Mouse (Mus musculus) lung, postnatal 25 days (tissue): Measurements from ENCODE around the gene Zbtb16.
A peak's percentile ranks its signal among the peaks of the same experiment; 100 is the strongest.

Experiments
- DNase-seq: peaks from one replicate; pipeline ENCODE4 v3.0.0; 2022; ENCODE audit warnings: low spot score

The Zbtb16 gene

DNA sequence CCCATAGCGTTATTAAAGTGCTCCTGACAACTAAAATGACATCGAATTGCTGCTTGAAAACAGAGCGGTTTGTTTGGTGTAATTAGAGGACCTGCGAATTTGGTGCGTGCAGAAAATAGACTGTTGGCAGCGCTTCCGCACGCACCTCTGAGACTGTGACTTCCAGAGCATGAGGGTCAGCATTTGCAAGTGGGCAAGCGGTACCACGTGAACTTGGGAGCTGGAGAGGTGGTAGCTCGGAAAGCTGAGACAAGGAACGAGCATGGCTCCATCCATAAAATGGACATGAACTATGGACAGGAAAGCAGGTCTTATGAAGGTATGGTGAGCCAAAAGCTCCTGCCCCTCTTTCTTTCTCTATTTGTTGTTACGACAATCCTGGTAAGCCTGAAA lies 107.3 kb downstream of the Zbtb16 start:
- no peak for DNase-seq

DNA sequence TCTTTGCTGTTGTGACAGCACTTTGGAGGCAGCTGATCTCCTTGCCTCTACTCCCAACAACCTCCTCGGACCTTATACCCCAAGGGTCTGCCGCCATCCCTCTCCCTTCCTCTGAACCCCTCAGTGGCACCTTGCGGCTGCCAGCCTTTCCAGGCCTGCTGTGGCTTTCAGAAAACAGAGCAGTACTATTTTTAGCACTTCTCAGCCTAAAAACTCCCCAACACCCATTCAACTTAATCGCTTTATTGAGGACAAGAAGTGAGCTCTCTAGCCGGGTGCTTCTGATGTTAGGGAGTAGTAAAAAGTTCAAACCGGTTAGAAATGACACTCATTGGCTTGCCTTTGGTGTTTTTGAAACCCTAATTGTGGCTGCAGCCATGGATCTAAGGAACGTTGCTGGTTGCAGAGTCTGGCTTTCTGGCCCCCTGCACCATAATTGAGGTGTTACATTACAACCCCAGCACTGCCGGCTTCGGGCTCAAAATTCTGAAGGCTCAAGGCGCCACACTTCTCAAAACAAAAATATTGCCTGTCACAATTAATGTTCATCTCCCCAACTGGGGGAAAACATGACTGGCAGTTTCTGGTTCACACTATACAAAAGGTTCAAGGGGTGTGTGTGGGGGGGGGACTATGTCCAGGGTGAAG lies 107.8 kb downstream of the Zbtb16 start:
- no peak for DNase-seq

DNA sequence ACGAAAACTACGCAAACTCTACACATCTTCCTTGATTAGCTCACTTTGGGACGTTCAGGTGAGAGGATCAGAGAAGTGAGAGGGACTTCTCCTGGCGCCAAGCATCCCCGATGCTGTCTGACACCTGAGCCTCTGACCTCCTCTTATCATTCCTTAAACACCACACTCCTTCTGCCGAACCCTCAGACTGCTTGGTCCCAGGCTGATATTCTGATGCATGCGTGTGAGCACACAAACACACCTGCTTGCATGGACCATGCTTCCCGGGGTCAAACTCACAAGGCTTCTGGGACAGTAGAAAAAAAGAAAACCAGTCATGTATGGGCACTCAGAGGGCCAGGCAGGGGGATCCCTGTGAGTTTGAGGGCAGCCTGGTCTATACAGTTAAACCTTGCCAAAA lies 109.7 kb downstream of the Zbtb16 start:
- DNase-seq: no peak

DNA sequence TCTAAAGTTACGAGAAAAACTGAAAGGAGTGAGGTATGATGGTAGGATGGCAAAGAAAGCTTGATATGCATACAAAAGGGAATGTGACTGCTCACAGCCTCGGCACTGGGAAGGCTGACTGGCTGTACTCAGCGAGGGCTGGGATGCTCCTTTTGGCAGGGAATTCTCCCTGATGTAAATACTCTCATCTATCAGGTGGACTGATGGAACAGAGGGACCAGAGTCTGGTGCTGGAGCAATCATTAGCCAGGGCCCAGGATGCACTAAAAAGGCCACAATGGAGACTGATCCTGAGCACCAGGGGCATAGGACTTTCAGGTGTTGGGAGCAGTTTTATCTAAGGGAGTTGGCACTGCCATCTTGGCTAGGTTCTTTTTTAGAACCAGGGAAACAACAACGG lies 110.1 kb downstream of the Zbtb16 start:
- no peak for DNase-seq

DNA sequence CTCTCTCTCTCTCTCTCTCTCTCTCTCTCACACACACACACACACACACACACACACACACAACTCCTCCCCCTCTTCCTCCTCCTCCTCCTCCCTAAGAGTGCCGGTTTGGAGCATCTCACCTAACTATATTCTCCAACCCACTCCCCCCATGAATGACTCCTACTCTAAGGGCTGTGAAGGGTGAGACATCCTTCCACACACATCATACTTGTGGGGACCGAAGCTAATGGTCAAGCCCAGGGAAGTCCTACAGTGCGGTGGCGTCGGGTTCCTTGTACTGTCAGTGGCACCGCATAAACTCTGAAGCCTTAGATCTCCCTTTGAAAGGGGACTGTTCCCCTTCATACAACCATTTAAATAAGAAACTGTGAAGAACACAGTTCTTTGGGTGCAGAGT lies 110.9 kb downstream of the Zbtb16 start:
- DNase-seq: no peak

DNA sequence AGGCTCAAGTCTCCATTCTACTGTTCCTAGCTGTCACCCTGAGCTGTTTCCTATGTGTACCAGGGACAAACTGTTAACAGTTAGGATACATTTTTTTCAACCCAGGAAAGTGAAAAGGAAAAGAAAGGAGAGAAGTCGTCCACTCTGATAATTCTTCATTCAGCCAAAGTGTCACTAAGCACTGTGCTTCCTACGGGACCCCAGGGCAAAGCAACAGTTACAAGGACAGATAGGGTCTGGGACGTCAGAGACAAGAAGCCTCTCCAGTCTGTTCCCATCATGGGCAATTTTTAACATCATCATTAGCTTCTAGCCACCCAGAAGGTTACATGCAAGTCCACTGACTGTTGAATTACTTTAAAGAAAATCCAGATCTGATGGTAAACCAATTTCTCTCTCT lies 111.3 kb downstream of the Zbtb16 start:
- DNase-seq: no peak

DNA sequence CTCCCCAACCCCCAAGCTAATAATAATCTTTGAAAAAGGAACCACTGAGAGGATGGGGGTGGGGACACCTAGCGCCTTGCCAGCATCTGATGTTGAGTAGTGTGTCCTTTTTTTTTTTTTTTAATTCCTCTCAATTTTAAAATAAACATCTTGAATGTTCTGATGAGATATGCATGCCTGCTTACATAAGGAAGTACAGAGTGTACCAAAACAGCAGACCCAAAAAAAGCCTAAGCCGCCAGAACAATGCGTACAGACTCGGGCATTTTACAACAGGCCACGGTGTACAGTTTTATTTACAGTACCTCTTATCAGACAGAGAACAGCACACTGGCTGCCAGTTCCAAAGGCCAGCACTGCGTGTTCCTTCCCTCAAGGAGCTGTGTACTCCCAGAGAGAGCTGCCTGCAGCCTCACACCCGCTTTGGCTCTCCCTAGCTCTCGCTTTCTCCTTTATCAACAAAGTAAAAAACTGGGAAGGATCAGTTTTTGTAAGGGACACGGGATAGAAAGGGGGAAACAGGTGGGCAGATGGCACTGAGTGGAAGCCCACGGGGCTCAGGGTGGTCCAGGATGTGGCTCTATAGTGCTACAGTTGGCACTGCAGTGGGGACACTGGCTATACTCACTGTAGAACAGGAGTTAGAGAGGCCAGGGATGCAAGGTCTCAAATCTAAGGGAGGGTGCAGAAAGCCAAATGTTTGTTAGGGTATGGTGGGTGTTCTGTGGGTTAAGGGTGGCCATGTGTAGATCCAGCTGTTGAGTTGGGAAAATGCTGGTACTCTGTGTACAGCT lies 112.3 kb downstream of the Zbtb16 start:
- peak; percentile 97 for DNase-seq

DNA sequence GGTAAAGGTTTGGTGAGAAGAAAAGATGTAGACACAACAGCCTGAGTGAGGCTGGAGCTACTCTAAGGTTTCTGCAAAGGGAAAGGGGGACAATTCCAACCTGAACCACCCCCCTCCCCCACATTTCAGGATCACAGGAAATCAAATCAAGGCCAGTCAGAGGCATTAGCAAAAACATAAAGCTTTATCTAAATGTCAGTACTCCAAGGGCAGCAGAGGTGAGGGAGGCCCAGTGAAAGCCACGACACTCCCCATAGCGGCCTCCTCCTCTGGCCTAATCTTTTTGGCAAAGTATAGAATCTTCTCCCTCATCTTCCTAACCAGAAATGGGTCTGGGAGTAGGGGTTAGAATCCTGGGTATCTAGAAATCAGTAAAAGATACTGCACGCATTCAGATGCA lies 113.0 kb downstream of the Zbtb16 start:
- no peak for DNase-seq

DNA sequence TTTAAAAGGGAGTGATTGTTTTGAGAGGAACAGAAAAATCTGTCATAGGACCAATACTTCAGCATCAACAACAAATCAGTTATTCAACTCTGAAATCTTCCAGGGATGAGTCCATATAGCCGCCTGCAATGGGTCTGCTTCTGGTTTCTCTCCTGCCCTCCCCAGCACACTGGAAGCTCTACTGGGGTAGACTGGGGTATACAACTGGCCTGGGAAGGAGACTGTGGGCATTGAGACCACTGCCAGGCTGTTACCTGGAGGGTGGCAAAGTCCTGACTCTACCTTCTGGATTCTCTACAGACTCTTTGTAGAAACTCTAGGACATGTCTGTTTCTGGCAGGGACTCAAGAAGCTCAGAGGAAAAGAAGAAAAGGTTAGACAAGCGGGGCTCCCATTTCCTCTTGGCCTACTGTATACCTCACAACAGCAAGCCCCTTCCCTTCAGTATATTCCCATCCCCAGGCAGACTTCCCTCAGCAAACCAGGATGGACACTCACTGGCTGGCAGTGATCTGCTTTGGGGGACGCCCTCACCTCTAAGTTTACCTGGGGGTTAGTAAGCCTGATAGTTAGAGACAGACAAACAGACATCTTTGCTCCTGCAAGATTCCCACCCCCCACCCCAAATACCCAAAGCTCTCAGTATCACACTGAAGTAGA lies 113.6 kb downstream of the Zbtb16 start:
- no peak for DNase-seq

DNA sequence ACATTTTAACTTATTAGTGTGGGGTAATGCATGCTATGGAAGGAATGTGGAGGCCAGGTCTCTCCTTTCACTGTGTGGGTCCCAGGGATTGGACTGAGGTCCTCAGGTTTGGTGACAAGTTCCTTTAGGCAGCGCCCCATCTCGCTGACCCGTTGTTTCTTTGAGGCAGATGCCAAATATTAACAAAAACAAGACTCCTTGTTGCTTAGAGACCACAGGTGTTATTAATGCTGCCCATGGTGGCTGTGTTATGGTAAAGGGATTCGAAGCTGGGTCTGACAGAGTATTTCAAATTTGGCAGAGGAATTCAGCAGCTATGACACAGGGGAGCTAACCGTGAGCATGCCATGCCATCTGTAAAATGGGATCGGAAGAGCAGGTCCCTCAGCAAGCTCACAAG lies 114.4 kb downstream of the Zbtb16 start:
- no peak for DNase-seq

DNA sequence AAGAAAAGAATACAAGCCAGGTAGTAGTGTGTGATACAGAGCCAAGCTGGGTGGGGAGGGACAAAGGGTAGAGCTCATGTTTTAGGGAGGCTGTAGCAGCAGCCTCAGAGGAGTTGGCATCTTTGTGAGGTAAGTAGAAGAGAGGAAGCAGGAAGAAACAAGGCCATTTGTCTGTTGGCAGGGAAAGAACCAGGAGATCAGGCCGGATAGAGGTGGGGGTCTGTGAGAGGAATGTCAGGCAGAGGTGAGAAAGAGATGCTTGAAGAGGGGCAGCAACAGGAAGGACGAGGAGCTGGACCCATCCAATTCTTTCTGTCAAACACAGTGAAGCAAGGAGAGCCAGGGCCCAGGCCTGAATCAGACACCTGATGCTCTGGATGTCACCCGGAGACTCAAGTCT lies 114.8 kb downstream of the Zbtb16 start:
- no peak for DNase-seq

DNA sequence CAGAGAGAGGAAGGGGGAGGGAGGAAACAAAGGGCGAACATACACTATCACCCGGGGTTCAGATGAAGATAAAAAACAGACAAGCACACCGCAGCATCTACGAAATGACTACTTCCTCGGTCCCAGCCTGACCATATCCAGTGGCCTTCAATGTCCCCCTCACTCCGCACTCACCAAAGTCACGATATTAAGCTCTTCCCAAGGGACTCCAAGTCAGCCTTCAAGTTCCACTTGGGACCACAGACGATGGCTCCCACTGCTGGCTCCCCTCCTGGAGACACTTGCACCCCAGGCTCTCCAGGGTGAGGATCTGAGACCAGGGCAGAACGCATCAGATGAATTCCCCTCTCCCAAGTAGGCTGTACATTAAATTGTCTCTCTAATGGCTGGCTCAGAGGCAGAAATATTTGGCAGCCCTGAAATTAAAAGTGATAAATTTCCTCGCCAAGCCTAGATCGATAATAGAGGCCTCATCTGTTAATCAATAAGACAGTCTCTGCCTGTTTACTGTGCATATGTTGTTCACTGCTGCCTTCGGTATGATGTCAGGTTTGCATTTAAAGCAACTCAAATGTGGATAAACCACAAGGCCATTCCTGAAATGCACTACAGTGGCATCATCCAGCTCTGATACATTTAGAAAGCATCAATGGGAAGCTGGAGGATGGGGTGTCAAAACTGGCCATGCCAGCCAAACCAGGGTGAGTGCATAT lies 115.6 kb downstream of the Zbtb16 start:
- no peak for DNase-seq

DNA sequence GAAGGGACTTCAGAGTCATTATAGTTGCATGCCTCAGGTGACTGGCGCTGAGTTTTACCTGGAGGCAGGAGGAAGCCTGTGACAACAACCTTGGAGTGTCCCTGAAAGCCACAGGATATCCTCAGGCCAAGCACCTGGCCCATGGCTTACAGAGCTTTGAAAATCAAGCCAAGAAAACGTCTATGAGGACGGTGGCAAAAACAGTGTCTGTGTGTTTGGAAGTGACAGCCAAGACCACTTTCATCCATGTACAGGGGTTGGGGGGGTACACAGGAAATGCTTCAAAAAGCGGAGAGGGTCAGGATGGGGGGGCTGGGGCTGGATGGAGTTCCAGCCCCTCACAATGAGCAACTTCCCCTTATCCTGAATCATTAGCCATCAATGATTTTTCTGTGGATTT lies 116.4 kb downstream of the Zbtb16 start:
- DNase-seq: no peak

DNA sequence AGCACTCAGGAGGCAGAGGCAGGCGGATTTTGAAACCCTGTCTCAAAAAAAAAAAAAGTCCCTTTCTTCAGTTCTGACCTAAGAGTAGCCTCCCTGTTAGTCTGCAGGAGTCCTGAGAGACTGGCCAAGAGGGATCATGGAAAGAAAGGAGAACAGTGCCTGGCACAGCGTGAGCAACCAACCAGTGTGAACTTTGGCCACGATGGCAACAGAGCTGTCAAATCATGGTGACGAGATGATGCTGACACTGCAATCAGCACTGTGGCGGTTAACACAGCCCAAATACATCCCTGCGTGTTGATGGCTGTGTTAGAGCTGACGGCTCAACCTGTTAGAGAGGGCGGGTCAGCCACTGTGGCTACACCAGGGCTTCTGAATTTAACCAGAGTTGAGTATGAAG lies 119.5 kb downstream of the Zbtb16 start:
- DNase-seq: no peak

DNA sequence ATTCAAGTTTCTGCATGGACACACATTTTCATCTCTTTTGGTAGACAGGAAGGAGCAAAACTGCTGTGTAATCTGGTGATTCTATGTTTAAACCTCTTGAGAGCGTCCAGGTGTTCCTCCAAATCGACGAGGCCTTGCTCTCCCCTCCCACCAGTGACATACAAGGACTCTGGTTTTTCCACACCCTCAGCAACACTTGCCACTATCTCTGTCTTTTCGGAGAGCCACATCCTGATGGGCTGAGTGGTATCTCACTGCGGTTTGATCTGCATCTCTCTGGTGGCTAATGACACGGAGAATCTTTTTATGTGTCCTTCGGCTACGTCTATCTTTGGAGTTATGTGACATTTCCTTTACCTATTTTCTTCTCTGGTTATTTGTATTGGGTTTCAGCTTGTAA lies 121.0 kb downstream of the Zbtb16 start:
- no peak for DNase-seq

DNA sequence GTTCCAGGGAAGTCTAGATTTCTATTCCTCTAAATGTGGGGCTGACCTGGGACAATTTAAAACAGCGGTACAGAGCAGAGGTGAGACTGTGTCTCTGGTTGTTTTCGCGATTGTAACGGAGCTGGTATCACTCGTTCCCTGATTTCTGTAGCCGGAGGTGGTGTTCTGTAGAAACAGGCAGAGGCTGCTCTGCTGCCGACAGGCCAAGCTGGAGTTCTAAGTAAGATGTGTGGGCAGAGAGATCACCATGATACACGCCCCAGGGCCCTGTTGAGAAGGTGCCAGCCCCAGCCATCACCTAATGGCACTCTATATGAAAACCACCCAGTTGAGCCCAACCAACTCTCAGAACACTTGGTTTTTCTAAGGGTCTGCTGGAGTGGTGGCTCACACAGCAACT lies 122.2 kb downstream of the Zbtb16 start:
- no peak for DNase-seq

DNA sequence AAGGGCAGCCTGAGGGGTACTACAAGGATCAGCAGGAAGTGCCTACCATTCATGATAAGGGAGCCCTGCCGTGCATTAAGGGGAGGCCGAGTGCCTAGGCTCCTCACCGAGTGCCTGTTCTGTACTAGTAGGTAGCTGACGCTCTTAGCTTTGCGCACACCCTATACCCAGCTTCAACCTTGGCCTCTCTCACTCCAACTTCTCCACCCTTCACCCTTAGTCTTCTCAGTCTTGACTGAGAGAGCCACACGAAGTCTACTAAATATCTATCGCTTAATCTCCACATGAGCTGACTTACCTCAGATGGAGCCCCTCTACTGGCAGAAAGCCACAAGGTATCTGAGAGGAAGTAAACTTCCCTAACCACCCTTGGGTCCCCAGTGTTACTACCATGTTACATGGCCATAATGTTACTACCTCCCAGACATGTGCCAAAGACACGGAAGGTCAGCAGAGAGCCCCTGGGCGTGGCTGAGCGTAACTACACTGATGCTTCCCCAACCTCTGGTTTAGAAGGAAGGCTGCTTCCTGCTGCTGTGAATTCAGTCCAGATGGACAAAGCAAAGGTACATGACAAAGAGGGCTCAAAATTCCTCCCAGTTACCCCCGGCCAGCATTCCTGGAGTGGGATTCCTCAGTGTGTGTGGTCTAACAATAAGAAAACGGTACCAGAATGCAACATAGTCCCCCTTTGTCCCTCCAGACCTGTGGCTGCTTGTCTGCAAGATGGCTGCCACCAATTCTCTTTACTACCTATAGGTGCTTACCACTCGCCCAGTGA lies 122.8 kb downstream of the Zbtb16 start:
- no peak for DNase-seq

DNA sequence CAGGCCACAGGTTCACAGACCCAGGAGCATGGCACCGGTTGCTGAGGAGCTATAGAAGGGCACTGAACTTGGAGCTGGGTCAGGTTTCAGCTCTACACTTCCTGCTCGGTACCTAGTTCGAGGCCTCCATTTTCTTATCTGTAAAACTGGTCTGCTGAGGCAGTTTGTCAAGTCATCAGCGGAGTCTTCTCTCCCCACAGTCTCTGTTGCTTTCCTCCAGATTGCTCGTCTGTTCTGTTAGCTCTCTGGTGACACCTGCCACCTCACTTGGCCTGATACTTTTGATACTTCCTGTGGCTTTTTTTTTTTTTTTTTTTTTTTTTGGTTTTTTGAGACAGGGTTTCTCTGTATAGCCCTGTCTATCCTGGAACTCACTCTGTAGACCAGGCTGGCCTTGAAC lies 124.2 kb downstream of the Zbtb16 start:
- DNase-seq: no peak

DNA sequence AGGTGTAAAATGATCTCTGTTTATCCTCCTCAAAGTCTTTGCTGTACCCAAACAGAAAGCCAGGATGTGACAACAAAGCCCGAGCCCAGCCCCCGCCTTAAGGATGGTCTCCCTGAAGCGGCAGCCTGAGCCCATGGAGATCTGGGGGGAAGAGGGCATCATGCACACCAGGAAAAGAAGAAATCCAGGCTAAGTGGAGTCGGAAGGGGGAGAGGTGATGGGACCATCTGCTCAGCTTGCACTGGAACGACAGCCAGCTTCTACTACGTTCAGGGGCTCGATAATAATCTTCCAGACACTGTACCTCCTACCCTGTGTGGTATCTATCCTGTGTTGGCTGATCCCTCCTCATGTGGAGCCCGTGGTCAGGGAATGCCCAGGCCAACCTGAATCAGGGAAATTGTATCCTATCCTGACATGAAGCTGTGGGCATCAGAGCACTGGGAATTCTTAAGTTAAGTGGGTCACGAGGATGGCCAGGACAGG lies 124.7 kb downstream of the Zbtb16 start:
- no peak for DNase-seq

DNA sequence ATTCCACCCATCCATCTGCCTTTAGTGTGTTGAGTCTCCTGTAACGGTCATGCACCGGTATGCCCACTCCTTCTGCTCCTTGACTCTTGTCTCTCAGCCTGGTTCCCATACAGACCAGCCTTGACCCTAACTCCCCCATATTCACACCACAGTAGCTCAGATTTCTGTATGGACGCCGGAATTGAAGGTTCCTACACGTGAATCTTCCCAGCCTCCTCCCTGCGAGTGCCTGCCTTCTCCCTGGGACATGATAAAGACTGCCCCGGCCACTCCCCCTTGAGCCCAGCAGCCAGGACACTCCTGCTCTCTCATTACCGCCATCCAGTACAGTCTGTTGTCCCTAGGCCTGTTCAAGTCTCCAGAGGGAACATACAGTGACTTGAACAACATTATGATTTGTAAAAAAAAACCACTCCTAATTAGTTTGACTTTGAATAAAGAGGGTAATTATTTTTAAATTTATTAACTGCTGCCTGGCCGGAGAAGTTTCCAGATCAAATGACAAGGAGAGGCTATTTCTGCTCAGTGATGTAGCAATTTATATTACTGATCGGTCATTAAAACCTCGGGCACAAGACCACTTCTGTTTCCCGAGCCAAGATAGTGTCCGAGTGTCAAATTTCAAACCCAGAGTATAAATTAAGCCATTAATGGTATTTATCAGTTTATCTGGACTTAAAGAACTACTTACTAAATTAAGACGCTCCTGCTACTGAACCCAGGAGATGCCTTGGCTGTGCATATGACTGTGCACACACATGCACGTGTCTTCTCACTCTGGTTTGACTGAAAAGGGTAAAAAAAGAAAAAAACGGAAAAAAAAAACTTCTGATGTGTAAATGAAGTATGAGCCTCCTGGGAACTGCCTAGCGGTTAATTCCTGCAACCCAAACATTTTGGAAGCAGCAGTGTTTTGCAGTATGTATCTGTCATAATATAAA lies 125.4 kb downstream of the Zbtb16 start:
- no peak for DNase-seq

DNA sequence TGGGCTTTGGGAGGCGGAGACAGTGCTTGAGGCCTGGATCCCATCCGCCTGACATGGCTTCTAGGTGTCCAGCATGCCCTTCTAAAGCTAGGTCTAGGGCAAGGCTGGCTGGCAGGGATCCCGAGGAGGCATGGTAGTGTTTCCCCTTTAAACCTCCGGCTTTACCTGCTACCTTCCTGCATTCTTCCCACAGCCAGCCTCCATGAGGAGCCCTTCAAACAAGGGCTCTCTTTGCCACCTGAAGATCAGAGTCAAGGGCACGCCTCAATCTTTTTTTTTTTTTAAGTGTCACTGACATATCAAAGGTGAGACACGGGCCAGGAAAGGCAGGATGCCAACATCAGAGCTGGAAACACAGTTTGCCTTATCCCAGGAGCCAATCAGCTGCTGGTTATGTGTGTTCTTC lies 128.2 kb downstream of the Zbtb16 start:
- DNase-seq: peak; percentile 85
